Mouse (Mus musculus) CH12.LX (cell line): ENCODE results near the gene St8sia6.

ENCODE experiments used
- CHD2 ChIP-seq: IDR thresholded peaks from 2 replicates; pipeline ENCODE4 v1.6.1; 2011; ENCODE audit warnings: low read length, improper control_type of control experiment
- CTCF ChIP-seq, 2 experiments: IDR thresholded peaks in 1 of 2; conservative IDR thresholded peaks in 1 of 2; 2 replicates each; pipeline ENCODE4 v1.5.1; 2011 to 2012; ENCODE audit warnings: low read depth in 2 of 2, low read length in 2 of 2, improper control_type of control experiment in 1 of 2, inconsistent platforms in 1 of 2, mild to moderate bottlenecking in 1 of 2, moderate library complexity in 1 of 2
- NELFE ChIP-seq: IDR thresholded peaks from 2 replicates; pipeline ENCODE4 v1.6.1; 2011; ENCODE audit warnings: low read depth, low read length, improper control_type of control experiment
- POLR2A ChIP-seq: IDR thresholded peaks from 2 replicates; pipeline ENCODE4 v1.6.1; 2011; ENCODE audit warnings: low read depth, mild to moderate bottlenecking, improper control_type of control experiment, low read length
- TBP ChIP-seq: conservative IDR thresholded peaks from 2 replicates; pipeline ENCODE4 v1.6.1; 2011; ENCODE audit warnings: low read depth, low read length, improper control_type of control experiment
- TCF12 ChIP-seq: IDR thresholded peaks from 2 replicates; pipeline ENCODE4 v1.6.1; 2014; ENCODE audit warnings: low read depth, mild to moderate bottlenecking, inconsistent platforms, low read length, improper control_type of control experiment
- USF1 ChIP-seq: IDR thresholded peaks from 2 replicates; pipeline ENCODE4 v1.6.1; 2014; ENCODE audit warnings: low read depth, mild to moderate bottlenecking, inconsistent platforms, low read length, improper control_type of control experiment
- USF2 ChIP-seq: conservative IDR thresholded peaks from 2 replicates; pipeline ENCODE4 v1.6.1; 2011; ENCODE audit warnings: low read depth, low read length, improper control_type of control experiment

DNA sequence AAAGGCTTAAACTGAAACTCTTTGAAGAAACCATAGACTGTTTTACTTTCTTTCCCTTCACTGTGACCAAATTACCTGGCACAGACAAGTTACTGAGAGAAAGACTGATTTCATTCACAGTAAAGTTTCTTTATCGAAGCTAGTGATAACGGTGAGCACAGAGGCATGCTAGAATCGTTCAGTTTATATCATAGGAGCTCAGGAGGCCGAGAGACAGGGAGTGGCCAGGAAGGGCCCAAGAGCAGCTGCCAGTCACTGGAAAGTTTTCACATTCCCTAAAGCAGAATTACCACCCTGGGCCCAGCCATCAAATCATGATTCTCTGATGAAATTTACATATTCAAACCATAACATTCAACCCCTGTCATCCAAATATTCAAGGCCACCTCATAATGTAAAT lies 109.5 kb downstream of the St8sia6 start:
- no peak for TF ChIP-seq TBP
- no peak for TF ChIP-seq POLR2A
- TF ChIP-seq NELFE, result no peak
- TF ChIP-seq USF2, result no peak
- no peak for TF ChIP-seq CHD2
- TF ChIP-seq CTCF (conservative IDR thresholded peaks at IDR 0.05 in 1 of 2, IDR thresholded peaks at IDR 0.05 in 1 of 2; ENCODE audit: low read depth in 2 of 2, low read length in 2 of 2), result no peak
- TF ChIP-seq USF1, result no peak
- TF ChIP-seq TCF12, result no peak
